Mouse (Mus musculus) hindbrain, embryonic 10.5 days (tissue): ENCODE data around the gene Gabbr2. TPM values are rescaled to one million over a fixed set of nuclear protein-coding genes. Genes with fewer than 3 reads are reported as not detected.

Source experiments
- DNase-seq: peaks from one replicate; pipeline ENCODE4 v3.0.0-alpha.2; 2017; ENCODE audit warnings: low spot score
- H3K27ac ChIP-seq: fragments of 300-500 bp; sonication (generic); 2 replicates; pipeline ENCODE4 v1.5.1; 2016; ENCODE audit warnings: mild to moderate bottlenecking, moderate library complexity
- H3K27me3 ChIP-seq: fragments of 300-500 bp; sonication (generic); 2 replicates; pipeline ENCODE4 v1.6.1; 2016; ENCODE audit warnings: mild to moderate bottlenecking; ENCODE audit not compliant: poor library complexity, insufficient read depth, severe bottlenecking
- H3K36me3 ChIP-seq: fragments of 300-500 bp; sonication (generic); 2 replicates; pipeline ENCODE4 v1.6.1; 2016; ENCODE audit warnings: mild to moderate bottlenecking, moderate library complexity
- H3K4me1 ChIP-seq: fragments of 300-500 bp; sonication (generic); replicated peaks from 2 replicates; pipeline ENCODE4 v1.6.1; 2016; ENCODE audit warnings: mild to moderate bottlenecking
- H3K4me3 ChIP-seq: fragments of 300-500 bp; sonication (generic); 2 replicates; pipeline ENCODE4 v1.5.1; 2016; ENCODE audit warnings: mild to moderate bottlenecking, moderate library complexity
- H3K9me3 ChIP-seq: fragments of 300-500 bp; sonication (generic); 2 replicates; pipeline ENCODE4 v1.6.1; 2016; ENCODE audit warnings: mild to moderate bottlenecking, moderate library complexity
- WGBS: fragments of 180-500 bp; shearing (Covaris S2); methylation state at CpG from one replicate; pipeline ENCODE4 v1.1.7; 2016; 5-methylcytosine and 5-hydroxymethylcytosine counted together
- polyA plus RNA-seq: library from polyadenylated mRNA; unstranded; fragments of >200 nt; fragmentation: Nextera tagmentation; extraction: Ambion mirVana; gene quantifications from 2 replicates; pipeline ENCODE4 v1.2.1, GENCODE M21; 2016

Gene Gabbr2
- polyA plus RNA-seq, 1 experiment from 2014 or later = 0.27 TPM

- Histone ChIP-seq H3K36me3 (no peaks in the 10 kb centered on the region), H3K4me1 (peaks cover 13% of the 10 kb centered on the region), H3K9me3 (no peaks in the 10 kb centered on the region), H3K4me3 (no peak overlapping the region), H3K27me3 (peaks cover 38% of the 10 kb centered on the region), H3K27ac (no peak overlapping the region)
- WGBS = 73% methylated on average over 9 of the region's 9 CpGs
- DNase-seq = no peak
These were observed 377.0 kb downstream of the Gabbr2 start for GRCm38 (mm10) chr4:46614641-46615040.

- Histone ChIP-seq H3K4me1 (peaks cover 12% of the 10 kb centered on the region), H3K4me3 (no peak overlapping the region), H3K9me3 (no peaks in the 10 kb centered on the region), H3K36me3 (no peaks in the 10 kb centered on the region), H3K27me3 (peaks cover 42% of the 10 kb centered on the region), H3K27ac (no peak overlapping the region)
- DNase-seq = no peak
- 82% methylated on average over 12 of the region's 12 CpGs for WGBS
These were observed 378.1 kb downstream of the Gabbr2 start for GRCm38 (mm10) chr4:46613618-46614017.

Other genes with a start within 250 kb of the Gabbr2 start
- gene Anks6, start 65.6 kb upstream of the Gabbr2 start, polyA plus RNA-seq = 3.8 and 4.1 TPM in 2 replicates
- 2.5 and 3.6 TPM in 2 replicates for gene Galnt12, start 100.0 kb upstream of the Gabbr2 start, polyA plus RNA-seq
- 4.7 and 6.4 TPM in 2 replicates for gene Col15a1, start 216.3 kb upstream of the Gabbr2 start, polyA plus RNA-seq